Mouse (Mus musculus): ENCODE data around the gene Ctcfl. TPM values are rescaled to one million over a fixed set of nuclear protein-coding genes. Genes with fewer than 3 reads are reported as not detected.

Gene Ctcfl
- polyA plus RNA-seq, 1 experiment: 0.31 TPM

DNA sequence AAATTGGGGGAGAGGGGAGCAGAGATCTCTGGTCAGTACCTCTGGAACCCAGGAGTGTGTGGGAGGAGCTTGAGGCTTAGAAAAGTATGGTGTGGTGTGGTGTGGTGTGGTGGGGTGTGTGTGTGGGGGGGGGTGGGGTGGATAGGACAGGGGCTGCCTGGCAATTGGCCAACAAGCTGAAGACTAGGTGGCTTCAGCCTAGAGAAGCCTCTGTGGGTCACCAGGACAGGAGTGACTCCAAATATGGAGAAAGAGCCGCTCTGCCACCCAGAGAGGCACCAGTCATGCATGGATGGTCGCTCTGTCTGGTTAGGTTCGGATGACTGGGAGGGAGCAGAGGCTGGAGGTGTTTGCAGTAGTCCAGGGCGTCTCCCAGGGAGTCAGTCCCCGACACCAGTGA lies 71.9 kb downstream of the Ctcfl start:
- DNase-seq (ENCODE audit: low read depth): no peak

DNA sequence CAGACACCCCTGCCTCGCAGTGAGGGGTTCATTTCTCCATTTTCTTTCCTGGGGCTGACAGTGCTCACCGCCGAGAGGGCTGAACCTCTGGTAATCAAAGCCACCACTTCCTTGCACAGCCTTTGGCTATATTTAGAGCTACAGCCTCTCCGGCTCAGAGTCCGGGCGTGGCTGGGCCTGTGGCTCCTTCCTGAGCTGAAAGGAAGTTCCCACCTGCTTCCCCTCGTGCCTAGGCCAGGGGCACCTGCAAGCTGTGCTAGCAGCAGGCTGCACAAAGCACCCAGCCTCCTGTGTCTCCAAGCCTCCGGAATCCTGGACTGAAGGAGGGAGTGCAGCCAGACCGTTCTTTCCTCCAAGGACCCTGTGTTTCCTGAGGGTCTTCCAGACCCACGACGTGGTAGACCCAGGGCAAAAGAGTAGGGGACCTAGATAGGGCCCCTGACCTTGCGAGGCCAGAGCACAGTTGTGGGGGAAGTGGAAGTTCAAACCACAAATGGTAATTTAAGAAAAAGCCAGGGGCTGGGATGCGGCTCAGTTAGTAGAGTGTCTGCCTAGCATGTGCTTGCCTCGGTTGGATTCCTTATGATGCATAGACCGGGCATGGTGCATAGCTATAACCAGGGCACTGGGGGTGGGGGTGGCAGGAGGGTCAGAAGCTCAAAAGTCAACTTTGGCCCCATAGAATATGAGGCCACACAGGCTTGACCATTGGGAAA lies 72.6 kb downstream of the Ctcfl start:
- DNase-seq (ENCODE audit: low read depth): no peak

- no peak for DNase-seq (ENCODE audit: low read depth)
These were observed 74.9 kb downstream of the Ctcfl start for GRCm38 (mm10) chr2:173044198-173044970.

Other genes with a start within 250 kb of the Ctcfl start
- gene Bmp7, start 179.2 kb downstream of the Ctcfl start, polyA plus RNA-seq (2012; rRNA removed): 31.1 and 34.4 TPM in 2 replicates
- 2.6 and 6.2 TPM in 2 replicates for gene Spo11, start 141.8 kb downstream of the Ctcfl start, polyA plus RNA-seq (2012; rRNA removed)
- 58.5 and 62.3 TPM in 2 replicates for gene Rae1, start 119.4 kb downstream of the Ctcfl start, polyA plus RNA-seq (2012; rRNA removed)
- 52.4 and 56.0 TPM in 2 replicates for gene Rbm38, start 99.0 kb downstream of the Ctcfl start, polyA plus RNA-seq (2012; rRNA removed)
- gene Pck1, start 33.5 kb upstream of the Ctcfl start, polyA plus RNA-seq (2012; rRNA removed): 97.4 and 257 TPM in 2 replicates
- 2.7 and 3.3 TPM in 2 replicates for gene Zbp1, start 99.4 kb upstream of the Ctcfl start, polyA plus RNA-seq (2012; rRNA removed)
- gene Pmepa1, start 157.0 kb upstream of the Ctcfl start, polyA plus RNA-seq (2012; rRNA removed): 93.7 and 113 TPM in 2 replicates

Data from gonadal fat pad, adult 2 months (tissue).